14 mouse cellular contexts compared by ENCODE assay signal in genomic region chr6:119239341-119240005, GRCm38 (mm10).
"Had no signal": no experiment of that assay in that cellular context is flagged by ENCODE, and none has a peak within 500 bp of the region (broad histone marks: within the 10 kb centered on the region; RNA-seq: fewer than 3 reads in every experiment).

No protein-coding gene starts in this region.

- DNase-seq: kidney, postnatal 14 days; lung, embryonic 14.5 days; lung, postnatal 10 days; lung, postnatal 4 days; retina, postnatal 1 day; right cerebral cortex, postnatal 4 days; spleen, adult 18-20 months; thymus, adult 18-20 months; thymus, postnatal 14 days had no signal

- ATAC-seq: liver, embryonic 12.5 days; midbrain, embryonic 13.5 days had no signal

- H3K4me3 ChIP-seq: kidney, embryonic 15.5 days; limb, embryonic 15.5 days; liver, embryonic 12.5 days; midbrain, embryonic 13.5 days; neural tube, embryonic 13.5 days had no signal

- H3K36me3 ChIP-seq: kidney, embryonic 15.5 days; limb, embryonic 15.5 days; liver, embryonic 12.5 days; midbrain, embryonic 13.5 days; neural tube, embryonic 13.5 days had no signal

- H3K4me2 ChIP-seq: kidney, embryonic 15.5 days; limb, embryonic 15.5 days; liver, embryonic 12.5 days; lung, embryonic 14.5 days; midbrain, embryonic 13.5 days; neural tube, embryonic 13.5 days had no signal

- H3K4me1 ChIP-seq: liver, embryonic 12.5 days had no signal

- H3K9ac ChIP-seq: kidney, embryonic 15.5 days; limb, embryonic 15.5 days; liver, embryonic 12.5 days; lung, embryonic 14.5 days; midbrain, embryonic 13.5 days; neural tube, embryonic 13.5 days had no signal

- H3K27me3 ChIP-seq: kidney, embryonic 15.5 days; limb, embryonic 15.5 days; liver, embryonic 12.5 days; midbrain, embryonic 13.5 days; neural tube, embryonic 13.5 days had no signal

- H3K9me3 ChIP-seq: kidney, embryonic 15.5 days; limb, embryonic 15.5 days; liver, embryonic 12.5 days; midbrain, embryonic 13.5 days; neural tube, embryonic 13.5 days had no signal

- H3K27ac ChIP-seq: kidney, embryonic 15.5 days; limb, embryonic 15.5 days; liver, embryonic 12.5 days; midbrain, embryonic 13.5 days; neural tube, embryonic 13.5 days had no signal
